Comparison of ENCODE assay signal across 8 mouse cellular contexts in genomic region chr14:21481231-21481630, GRCm38 (mm10). TPM values are rescaled to one million over a fixed set of nuclear protein-coding genes. Genes with fewer than 3 reads are reported as not detected.
DNase-seq lines count a peak whose midpoint lies in the region; ATAC-seq lines count a peak whose summit lies in the region.

TSS of gene Kat6b (plus strand) at chr14:21481434.

- intact Hi-C loops in heart, postnatal 36 days (cut with DNase I), result no loop called here

- 94% methylated on average over 7 of the region's 7 CpGs for WGBS in embryonic facial prominence, embryonic 13.5 days
- 95% methylated on average over 7 of the region's 7 CpGs for WGBS in midbrain, embryonic 10.5 days

- no peak for ATAC-seq in embryonic facial prominence, embryonic 13.5 days (ENCODE audit: insufficient number of reproducible peaks, insufficient read depth, low FRiP score, low TSS enrichment, low read depth)
- ATAC-seq in cerebellum, adult (ENCODE audit: insufficient number of reproducible peaks, low FRiP score, low TSS enrichment), result no peak

- H3K9me3 ChIP-seq in embryonic facial prominence, embryonic 13.5 days, result no peaks in the 10 kb centered on the region
- H3K9me3 ChIP-seq in midbrain, embryonic 10.5 days (replicated peaks), result no peaks in the 10 kb centered on the region

- no peak for DNase-seq in left cerebral cortex, adult 18-20 months (ENCODE audit: low spot score in 2 of 2)
- no peak for DNase-seq in left cerebral cortex, adult 9 months (ENCODE audit: low spot score in 2 of 2)
- DNase-seq in heart, postnatal 36 days, result no peak
- DNase-seq in midbrain, embryonic 10.5 days (ENCODE audit: low spot score), result no peak
- no peak for DNase-seq in urinary bladder, postnatal 14 days (ENCODE audit: low spot score)
- no peak for DNase-seq in spleen, adult 12 weeks (ENCODE audit: low spot score)

- no peaks in the 10 kb centered on the region for H3K4me1 ChIP-seq in embryonic facial prominence, embryonic 13.5 days
- no peaks in the 10 kb centered on the region for H3K4me1 ChIP-seq in midbrain, embryonic 10.5 days

- no peaks in the 10 kb centered on the region for H3K36me3 ChIP-seq in embryonic facial prominence, embryonic 13.5 days
- H3K36me3 ChIP-seq in midbrain, embryonic 10.5 days, result no peaks in the 10 kb centered on the region

- no peaks in the 10 kb centered on the region for H3K27me3 ChIP-seq in embryonic facial prominence, embryonic 13.5 days
- no peaks in the 10 kb centered on the region for H3K27me3 ChIP-seq in midbrain, embryonic 10.5 days (ENCODE audit: low read depth, poor library complexity, severe bottlenecking)

- no peak within 1 kb of the TSS for H3K27ac ChIP-seq in embryonic facial prominence, embryonic 13.5 days
- no peak within 1 kb of the TSS for H3K27ac ChIP-seq in midbrain, embryonic 10.5 days (replicated peaks)

- no peak within 1 kb of the TSS for H3K9ac ChIP-seq in embryonic facial prominence, embryonic 13.5 days

- H3K4me2 ChIP-seq in embryonic facial prominence, embryonic 13.5 days, result no peak within 1 kb of the TSS

- H3K4me3 ChIP-seq in embryonic facial prominence, embryonic 13.5 days, result no peak within 1 kb of the TSS
- H3K4me3 ChIP-seq in midbrain, embryonic 10.5 days, result no peak within 1 kb of the TSS

RNA-seq across cellular contexts. Expression of gene Kat6b, which starts in this region (rescaled TPM):
- 100 to 1,000 TPM; 126 to 132 TPM for total RNA-seq in left cerebral cortex, adult 18-20 months (2021)
- 28.2 and 34.5 TPM in 2 replicates for polyA plus RNA-seq in embryonic facial prominence, embryonic 13.5 days (2015; fragmentation: Nextera tagmentation; extraction: Ambion mirVana)
- total RNA-seq in heart, postnatal 36 days (2021), result 10 to 100 TPM; 29.9 to 31.7 TPM
- 10.4 and 15.8 TPM in 2 replicates for polyA plus RNA-seq in midbrain, embryonic 10.5 days (2016; fragmentation: Nextera tagmentation; extraction: Ambion mirVana)
